Mouse (Mus musculus) fat pad, adult 2 months (tissue): ENCODE results near the gene Ppfibp1.

ENCODE experiments used
- DNase-seq: peaks from one replicate; pipeline ENCODE4 v3.0.0-alpha.2; 2011; ENCODE audit warnings: low read depth, low spot score; ENCODE audit errors: extremely low read depth

The Ppfibp1 gene

GRCm38 (mm10) chr6:146913489-146914198 is 25.4 kb downstream of the Ppfibp1 start:
- DNase-seq, result no peak

DNA sequence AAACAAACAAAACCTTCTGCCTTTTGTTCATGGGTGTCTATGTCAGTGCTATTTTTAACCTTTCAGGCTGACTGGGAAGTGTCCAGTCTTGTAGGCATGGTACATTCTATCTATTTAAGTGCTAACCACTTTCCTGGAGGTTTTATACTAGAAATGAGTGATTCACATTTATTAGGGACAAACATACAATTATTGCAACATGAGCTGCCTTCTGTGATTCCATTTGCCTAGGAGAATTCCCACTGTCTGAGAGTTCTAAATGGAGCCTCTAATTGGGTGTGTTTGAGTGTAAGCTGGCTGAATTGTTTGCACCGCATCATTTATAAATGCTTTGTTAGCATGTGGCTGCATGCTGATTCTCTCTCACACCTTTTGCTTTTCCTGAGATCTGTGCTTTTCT is 27.5 kb downstream of the Ppfibp1 start:
- no peak for DNase-seq

DNA sequence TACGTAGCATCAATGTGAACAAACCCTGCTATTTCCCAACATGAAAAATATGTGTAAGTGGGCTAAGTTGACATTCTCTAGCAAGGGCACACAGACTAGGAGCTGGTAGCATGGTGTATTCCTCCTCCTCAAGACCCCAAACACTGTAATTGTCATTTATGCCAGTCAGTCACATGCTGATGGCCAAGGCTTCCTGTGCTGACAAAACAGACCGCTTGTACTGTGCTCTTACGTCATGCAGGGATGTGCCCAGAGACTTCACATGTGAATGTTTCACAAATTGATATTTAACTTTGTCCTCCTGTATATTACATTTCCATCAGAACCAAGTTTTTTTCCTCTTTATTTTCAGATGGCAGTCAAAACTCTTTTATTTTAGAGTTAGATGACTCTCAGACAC is 29.1 kb downstream of the Ppfibp1 start:
- no peak for DNase-seq

DNA sequence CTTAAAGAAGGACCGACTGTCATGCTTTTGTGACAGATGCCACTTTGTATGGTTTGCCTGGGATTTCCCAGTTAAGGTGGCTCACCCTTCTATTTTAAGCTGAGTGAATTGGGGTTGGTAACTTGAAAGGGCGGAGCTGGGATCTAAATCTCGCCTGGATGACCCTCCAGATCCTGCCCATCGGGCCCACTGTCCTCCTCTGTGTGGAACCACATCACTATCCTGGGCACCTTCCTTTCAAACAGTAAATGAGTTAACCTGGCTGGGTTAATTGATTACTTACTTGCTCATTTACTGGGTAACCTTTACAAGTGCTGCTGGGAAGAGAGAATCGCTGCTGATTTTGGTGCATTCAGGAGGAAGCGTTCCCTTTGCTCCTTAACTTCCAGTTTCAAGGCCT is 30.1 kb downstream of the Ppfibp1 start:
- DNase-seq, result no peak

DNA sequence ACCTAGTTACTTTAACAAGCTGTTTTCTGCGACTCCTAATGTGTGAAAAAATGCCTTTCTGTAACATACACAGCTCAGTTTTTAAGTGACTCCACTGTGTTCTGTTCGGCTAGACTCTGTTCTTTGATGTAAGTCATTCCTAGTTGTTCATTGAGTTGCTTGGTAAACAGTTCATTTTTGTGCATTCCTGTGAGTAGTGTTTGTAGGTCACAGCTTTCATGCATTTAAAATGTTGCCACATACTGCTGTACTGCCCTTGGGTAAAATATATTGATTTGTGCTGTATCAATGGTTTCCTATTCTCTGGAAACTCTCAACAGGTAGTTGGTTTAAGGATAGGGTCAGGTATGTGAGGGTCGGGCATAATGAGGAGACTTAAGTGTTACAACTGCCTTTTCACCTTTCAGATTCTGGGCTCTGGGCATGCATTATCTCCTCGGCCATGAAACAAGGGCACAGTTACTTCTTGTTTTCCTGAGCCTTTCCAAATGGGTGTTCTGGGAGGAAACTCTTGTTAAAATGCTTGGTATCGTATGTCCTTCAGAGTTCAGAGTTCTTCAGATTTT is 38.2 kb downstream of the Ppfibp1 start:
- DNase-seq, result no peak

- no peak for DNase-seq
These were observed 39.8 kb downstream of the Ppfibp1 start for GRCm38 (mm10) chr6:146928108-146928507.

DNA sequence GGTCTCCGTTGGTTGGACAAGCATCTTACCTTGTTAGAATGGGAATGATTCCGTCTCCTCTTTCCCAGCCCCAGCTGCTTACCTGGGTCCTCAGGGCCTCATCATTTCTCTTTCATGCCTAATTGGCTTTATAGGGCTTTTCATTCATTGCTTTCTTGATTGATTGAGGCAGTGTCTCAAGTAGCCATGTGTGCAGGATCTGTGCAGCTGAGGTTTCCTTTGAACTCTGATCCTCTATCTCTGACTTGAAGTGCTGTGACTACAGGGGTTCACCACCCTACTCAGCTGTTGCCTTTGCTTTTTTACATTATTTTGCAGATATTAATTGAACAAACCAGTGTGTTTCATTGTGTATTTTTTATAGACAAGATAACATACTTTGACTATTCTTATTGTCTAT is 40.7 kb downstream of the Ppfibp1 start:
- no peak for DNase-seq

DNA sequence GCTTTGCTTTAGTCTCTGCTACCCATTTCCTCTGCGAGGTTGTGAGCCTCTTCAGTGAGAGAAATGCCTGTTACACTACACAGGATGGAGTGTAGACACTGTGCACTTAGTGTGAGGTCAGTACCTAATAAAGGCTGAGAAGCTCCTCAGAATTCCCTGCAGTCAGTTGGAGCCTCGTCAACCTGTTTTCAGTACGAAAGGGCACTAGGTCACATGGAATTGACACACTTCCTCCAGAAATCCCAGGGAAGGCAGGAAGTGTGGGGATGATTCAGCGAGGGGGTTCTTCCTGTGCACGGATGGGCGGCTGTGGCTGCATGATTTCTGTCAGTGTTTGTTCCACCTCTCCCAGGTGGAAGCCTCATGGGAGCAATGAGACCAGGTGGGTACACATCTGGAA is 44.8 kb downstream of the Ppfibp1 start:
- DNase-seq, result no peak

DNA sequence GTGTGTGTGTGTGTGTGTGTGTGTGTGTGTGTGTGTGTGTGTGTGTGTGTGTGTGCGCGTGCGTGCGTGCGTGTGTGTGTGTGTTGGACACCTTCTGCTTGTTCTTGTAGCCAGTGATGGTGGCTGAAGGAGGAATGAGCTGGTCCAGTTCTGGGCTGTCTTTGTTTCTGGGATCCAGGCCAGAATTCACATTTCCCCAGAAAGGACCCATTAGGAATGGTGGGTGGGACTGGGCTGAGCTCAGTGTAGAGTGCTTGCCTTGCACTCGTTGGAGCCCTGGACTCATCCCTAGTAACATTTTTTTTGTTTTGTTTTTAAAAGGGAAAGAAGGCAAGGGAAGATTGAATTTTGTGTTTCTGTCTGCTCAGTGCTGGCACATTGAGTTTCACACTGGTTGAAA is 47.7 kb downstream of the Ppfibp1 start:
- no peak for DNase-seq

- DNase-seq, result peak; percentile 54
These were observed 50.7 kb downstream of the Ppfibp1 start for GRCm38 (mm10) chr6:146939026-146939425.

DNA sequence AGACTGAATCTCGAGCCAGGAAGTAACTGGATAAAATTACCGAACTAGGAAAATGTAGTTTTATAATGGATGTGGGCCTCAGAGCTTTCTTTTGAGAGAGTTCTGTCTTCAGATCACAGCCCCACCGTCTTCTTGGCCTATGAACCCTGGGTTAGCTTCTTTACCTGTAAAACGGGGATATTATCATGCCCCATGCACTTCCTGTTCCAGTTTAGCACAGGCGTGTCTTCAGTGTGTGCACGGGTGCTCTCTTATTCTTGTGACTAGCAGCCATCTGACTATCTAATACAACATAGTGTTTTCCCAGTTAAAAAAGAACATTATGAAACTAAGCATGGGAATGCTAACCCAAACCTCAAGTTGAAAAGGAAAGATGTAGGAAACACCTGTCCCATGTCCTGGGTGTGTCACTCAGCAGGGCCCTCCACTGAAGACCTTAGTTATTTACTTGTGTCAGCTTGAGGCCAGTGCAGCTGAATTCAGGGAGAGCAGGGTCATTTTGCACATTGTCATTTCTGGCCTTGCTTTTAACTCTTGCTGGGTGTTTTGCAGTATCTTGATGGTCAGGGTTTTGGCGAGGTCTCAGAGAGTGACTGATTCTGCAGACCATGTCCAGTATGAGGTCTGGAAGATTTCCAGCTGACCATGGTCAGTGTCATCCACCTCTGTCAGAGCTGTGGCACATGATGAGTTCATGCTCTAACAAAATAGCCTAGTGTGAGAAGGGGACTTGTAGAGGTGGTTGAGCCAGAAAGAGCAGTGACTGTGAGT is 53.4 kb downstream of the Ppfibp1 start:
- no peak for DNase-seq

DNA sequence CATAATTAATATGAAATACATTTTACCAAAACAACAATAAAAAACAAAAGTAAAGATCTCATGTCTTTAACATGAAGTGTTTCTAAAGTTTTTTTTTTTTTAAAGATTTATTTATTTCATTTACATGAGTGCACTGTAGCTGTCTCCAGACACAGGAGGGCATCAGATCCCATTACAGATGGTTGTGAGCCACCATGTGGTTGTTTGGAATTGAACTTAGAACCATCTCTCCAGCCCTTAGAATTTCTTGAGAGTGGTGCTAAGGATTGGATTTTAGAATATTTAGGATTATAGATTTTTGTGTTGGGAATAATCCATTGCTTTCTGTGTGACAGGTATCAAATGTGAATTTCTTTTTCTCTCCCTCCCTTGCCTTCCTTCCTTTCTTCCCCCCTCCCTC is 55.7 kb downstream of the Ppfibp1 start:
- DNase-seq, result no peak

DNA sequence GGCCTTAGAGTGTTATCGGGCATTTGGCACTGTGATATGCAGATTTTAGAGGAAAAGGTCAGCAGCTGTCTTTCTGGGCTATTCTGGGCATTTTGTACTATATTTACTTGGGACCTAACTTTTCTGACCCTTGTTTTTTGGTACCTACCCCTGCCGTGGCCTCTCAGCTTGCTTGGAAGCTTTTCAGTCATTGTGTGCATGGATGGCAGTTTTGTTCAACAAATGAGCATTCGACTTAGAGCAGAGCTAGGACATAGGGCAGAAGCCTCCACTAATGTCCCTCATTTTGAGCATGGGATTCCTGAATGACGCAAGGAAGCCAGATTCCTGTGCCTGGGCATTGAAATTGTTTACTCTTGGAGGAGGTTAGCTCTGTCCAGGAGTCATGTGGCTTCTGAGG is 56.5 kb downstream of the Ppfibp1 start:
- no peak for DNase-seq

DNA sequence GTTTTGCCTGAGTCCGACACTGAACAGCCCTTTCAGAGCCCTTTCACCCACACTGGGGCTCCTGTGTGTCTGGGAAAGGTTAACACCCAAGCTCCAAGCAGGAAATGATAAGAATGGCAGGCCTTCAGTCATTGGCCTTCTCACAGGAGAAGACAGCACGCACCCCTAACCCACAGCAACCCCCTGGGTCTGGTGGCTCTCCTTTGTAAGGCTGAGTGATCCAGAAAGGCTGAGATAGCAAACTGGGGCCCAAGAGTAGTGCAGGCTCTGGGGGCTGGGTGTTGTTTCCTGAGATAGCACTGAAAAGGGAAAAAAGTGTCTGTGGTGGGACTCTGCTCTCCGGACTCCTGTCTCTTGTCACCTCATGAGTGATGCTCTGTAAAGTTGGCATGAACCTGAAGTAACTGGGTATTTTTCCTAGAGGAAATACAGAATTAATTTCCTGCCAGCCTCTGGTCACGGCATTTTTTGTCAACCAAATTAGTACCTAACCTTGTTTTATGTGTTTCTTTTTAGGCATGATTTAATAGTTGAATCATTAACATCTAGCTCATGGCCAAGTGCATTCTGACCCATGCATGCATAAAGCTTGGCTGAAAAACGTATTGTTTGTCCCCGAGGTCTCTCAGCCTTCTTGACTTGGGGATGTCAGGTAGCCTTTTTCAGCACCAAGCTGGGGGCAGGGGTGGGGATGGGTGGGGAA is 58.2 kb downstream of the Ppfibp1 start:
- DNase-seq, result no peak

DNA sequence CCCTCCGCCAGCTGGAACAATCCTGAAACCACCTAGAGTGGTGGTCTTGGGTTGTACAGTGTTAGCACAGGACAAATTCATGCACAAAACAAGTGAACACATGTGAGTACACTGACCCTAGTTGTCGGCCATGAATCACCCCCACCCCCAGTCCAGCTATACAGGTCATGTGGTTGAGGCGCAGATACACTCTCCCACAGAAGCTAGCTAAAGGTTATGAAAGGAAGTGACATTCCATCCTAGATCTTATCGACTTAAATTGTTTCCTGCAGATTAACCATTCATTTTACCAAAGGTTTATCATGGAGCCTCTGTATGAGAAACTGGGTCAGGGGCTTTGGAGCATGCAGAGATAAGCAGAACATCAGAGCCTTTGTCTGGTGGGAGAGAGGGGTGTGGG is 58.9 kb downstream of the Ppfibp1 start:
- no peak for DNase-seq

GRCm38 (mm10) chr6:146949682-146950453 is 61.6 kb downstream of the Ppfibp1 start:
- DNase-seq, result no peak

DNA sequence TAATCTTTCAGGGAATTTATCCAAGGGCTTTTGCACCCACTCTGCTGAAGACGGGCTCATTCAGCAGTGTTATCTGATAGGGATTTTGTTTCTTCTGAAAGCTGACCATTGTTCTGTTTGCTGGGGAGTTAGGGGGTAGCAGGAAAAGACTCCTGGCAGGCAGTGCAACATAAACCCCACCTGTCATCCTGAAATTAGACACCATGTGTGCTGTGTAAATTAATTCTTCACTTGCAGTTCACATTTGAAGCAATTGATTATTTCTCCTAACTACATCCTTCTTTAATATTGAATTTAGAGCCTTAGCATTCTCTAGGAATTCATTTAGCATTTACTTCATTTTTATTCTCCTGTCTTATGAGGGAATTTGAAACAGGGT is 62.2 kb downstream of the Ppfibp1 start:
- no peak for DNase-seq

- DNase-seq, result no peak
These were observed 66.0 kb downstream of the Ppfibp1 start, which contains the start of gene 1700034J05Rik for GRCm38 (mm10) chr6:146954258-146954657. Gene 1700034J05Rik (minus strand): TSS chr6:146954422.

DNA sequence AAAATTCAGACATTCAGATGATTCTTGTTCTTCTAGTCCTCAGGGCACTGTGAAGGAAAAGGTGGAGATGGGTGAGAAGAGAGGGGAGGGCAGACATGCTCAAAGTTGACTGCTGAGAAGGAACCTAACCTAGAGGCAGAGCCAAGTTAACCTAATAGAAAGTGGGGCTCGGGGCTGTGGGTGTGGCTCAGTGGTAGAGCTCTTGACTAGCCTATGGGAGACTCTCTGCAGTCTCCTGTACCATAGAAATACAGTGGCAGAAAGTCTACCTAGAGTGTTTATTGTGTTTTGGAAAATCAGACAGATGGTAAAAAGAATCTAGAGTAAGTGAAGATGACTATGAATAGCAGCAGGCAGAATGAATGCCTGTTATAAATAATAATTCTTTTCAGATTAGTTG is 67.2 kb downstream of the Ppfibp1 start:
- no peak for DNase-seq

DNA sequence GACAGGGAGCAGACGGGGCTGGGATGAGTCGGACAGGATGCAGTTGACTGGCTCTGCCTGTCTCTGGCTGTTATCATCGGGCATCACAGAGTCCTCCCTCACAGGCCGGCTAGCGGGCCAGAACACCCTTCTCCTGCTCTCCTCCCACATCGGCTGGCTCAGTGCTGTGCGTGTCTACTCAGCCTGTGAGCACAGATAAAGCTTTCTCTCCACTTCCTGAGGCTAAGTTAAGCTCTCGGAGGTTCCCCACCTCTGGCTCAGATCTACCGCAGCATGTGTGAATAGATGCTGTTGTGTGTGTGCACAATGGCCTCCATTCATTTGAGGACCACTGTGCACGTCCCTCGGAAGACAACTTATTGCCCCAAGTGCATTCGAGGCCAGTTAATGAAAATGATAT is 67.6 kb downstream of the Ppfibp1 start:
- DNase-seq, result no peak

DNA sequence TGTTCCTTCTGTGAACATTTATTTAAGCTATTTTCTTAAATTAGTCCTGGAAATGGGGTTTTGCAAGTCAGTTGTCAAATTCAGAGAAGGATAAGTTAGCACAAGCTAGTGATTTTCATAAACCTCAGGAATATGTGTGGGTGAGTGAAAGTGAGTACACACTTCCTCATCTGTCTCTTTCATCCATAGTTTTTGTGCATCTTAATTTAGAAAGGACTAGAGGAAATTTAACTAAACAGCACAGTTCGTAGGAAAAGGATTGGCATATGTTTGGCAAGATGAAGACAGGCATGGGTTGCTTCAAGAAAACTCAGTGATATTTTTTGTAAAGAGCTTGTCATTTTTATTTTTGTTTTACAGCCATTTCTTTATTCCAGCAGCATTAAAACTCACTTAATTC is 68.7 kb downstream of the Ppfibp1 start:
- DNase-seq, result no peak
